Mouse (Mus musculus): ENCODE measurements around the gene Ldhb.
"Not testable (repeated sequence)": the region's sequence is repeated elsewhere in the genome, so short reads cannot be mapped to it uniquely, and the experiment has no call there.

Gene Ldhb

DNA sequence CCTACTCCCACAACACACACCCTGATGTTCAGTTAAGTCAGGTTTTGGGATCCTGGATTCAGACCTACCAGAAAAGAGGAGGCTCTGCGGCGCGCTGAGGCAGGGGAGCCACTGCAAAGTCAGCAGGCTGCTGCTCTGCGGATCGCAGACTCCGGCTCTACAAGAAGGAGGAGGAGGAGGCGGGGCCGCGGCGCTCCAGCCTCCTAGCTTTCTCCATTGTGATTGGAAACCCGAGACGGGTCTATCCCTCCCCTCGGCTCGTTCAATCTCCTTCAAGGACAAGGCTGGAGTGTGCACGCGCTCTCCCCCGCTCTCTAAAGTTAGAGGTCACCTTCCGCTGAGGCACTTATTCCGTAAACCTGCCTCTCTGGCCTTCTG lies at the start of gene Ldhb:
Gene Ldhb (minus strand): TSS at position 173 of the 378 bp plus-strand sequence.
- DNase-seq (ENCODE audit: low read depth, low spot score): peak; percentile 83

DNA sequence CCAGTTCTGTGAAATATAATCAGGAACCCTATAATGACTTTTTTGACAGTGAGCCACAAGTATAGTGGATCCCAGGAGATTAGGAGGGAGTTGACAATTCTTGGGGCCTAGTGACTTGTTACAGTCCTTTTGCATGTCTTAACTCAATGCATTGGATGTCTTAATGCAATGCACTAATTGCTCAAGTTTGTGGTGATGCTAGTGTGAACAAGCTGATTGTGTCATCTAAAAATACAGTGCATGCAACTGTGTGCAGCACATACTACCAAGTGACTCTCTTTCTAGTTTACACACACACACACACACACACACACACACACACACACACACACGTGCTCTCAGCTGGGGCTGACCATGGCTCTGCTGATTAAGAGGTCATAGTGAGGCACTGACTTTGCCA lies 48.2 kb upstream of the Ldhb start:
- DNase-seq (ENCODE audit: low read depth, low spot score): no peak

DNA sequence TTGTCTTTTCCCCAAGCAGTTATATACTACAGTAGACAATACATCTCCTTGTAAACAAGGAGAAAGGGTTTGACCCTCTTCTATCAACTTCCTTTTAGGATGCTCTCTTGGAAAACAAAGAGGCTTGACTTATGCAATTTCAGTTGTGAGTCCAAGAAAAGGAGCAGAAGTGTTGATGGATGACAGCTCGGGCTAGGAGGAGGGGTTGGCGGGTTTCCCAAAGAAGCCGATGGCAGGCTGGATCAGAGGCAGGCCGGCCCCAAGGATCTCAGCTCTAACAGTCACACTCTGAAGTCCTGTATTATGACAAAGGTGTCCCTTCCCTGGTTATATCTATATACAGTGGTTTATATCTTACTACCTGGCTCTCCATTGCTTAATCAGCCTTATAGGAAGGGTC lies 43.7 kb upstream of the Ldhb start:
- no peak for DNase-seq (ENCODE audit: low read depth, low spot score)

DNA sequence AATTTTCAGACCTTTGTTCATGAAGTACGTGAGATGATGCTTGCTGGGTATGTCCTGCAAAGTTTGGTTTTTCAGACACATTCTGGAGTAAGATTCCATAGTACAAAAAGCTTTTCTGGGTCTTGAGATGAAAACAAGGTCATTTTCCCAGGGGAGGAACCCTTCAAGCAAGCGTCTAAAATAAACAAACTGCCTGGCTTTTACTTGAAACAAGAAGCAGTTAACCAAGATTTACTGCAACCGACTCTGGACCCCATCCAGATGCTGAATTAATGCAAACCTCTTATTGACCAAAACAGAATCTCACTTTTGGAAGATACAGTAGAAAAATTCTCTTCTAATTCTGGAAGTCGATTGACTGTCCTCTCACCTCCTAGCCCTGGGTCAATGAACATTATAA lies 43.1 kb upstream of the Ldhb start:
- DNase-seq (ENCODE audit: low read depth, low spot score): no peak

DNA sequence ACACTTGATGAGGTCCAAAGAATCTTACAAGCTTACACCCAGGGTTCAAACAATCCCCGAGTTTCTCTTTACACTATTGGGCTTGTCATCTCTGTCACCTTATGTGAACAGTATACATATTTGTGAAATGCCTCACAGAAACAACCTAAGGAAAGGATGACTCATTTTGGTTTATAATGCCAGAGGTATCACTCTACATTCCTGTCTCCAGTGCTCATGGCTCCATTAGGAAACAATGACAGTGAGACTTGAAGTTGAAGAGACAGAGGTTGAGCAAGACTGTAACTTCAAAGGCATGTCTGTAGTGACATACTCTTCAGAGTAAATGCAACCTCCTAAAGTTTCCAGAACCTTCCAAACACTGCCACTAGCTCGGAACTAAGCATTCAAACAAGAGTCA lies 40.6 kb upstream of the Ldhb start:
- no peak for DNase-seq (ENCODE audit: low read depth, low spot score)

DNA sequence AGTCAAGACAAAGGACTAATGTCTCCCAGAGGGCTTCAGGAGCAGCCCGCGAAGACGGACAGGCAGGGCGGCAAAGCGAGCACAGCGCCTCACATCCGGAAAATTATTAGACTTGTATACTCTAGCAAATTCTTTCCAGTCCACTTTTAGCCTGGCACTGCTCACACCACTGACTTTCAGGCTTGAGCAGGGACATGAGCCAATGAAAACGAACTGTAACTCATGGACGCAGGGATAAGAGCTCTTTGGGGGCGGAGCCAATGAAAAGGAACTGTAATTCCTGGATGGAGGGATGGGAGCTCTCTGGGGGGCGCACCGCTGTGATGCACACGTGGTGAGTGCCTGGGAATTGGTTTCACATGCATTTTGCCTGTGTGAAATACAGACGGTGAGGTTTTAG lies 37.4 kb upstream of the Ldhb start:
- no peak for DNase-seq (ENCODE audit: low read depth, low spot score)

DNA sequence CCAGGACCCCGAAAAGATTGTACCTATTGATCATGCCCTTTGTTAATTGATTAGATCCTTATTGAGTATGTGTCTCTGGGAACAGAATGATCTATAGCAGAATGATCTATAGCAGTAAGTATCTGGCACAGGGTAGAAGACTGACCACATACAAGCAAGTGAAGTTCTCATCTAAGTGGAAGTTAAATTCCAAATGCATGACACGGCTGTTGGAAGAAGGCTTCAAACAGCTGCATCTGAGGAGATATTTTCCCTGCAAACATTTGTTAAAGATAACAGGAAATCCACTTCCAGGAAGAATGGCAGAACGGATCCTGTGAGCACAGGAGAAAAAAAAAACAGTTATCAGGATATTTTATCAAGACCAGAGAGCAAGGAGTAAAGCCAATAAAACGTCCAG lies 35.9 kb upstream of the Ldhb start:
- DNase-seq (ENCODE audit: low read depth, low spot score): no peak

DNA sequence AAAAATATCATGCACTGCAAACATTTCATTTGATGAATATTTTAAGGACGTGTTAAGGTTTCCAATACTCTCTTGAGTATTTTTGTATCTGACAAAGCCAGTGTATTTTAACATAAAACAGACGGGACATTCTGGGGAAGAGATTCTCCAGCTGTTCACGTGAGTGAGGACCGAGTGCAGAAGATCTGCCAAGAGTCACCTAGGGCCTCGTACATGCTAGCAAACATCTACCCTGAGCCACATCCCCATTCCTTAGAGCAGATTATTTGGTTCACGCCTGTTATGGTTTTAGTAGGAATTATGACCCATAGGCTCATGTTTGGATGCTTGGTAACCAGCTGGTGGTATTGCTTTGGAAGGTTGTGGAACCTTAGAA lies 35.0 kb upstream of the Ldhb start:
- DNase-seq (ENCODE audit: low read depth, low spot score): no peak

DNA sequence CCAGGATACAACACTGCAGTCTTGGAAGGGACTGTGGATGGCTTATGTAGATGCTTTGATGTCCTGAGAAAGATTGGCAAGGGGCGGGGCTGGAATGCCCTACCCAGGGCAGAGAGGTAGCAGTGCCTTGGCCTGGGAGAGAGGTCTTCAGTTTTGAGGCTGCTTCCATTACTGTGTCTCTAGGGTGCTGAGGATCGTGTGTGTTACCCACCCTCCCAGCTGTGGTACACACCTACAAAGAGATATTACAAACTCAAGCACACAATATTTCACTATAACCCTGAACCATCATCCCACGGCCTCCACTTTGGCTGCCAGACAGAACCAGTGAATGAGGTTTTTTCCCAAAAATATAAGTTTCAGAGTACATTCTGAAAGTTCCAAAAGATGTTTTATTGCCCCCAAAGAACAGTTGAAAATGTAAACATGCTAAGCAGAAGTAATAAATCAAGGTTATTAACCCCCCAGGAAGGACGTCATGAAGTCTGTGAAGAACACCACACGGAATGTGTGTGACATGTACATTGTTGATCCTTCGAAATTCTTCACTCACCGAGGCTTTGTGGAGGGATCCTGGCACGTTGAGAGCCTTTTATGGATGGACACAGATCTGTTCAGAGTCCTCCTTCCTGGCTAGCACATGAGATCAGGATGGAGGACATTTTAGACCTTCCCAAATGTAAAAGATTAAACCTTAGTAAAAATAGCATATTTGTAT lies 34.5 kb upstream of the Ldhb start:
- DNase-seq (ENCODE audit: low read depth, low spot score): no peak

DNA sequence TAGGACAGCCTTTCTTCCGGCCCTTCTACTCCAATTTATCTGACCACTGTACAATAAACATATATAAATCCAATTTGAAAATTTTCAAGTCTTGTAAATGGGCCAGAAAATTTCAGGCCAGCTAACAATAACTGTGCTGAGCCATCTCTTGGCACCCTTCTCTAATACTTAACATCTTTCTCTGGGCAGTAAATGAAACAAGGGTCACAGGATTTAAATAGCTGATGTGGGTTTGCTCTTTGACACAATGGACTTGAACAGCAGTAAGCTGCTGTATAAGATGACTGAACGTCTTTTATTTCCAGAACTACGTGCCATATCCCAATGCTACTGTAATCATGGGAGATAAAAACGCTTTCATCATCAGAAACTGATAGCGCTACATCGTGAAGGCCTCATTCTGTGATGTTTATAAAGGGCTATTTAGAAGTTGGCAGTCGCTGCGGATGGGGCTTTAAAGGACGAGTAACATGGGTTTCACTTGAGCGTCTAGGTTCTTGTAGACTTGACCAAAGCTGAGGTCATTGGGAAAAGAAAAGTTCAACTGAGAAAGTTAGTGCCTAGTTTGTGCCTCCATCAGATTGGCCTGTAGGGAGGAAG lies 32.9 kb upstream of the Ldhb start:
- no peak for DNase-seq (ENCODE audit: low read depth, low spot score)

DNA sequence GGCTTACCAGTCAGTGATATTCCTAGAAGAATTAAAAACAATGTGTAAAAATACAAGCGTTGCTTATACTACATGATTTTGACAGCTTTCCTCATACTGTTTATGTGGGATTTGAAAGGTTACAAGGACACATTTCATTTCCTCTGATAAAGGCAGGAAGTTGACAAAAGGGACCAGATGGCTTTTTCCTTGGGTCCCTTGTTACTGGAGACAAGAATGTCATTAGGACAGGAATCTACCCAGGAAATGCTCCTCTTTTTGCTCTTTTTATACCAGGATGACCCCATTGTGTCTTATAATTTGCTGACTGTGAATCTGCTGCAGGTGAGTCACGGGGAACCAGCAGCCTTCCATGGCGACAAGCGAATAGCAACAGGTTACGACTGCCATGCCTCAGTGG lies 32.4 kb upstream of the Ldhb start:
- DNase-seq (ENCODE audit: low read depth, low spot score): no peak

DNA sequence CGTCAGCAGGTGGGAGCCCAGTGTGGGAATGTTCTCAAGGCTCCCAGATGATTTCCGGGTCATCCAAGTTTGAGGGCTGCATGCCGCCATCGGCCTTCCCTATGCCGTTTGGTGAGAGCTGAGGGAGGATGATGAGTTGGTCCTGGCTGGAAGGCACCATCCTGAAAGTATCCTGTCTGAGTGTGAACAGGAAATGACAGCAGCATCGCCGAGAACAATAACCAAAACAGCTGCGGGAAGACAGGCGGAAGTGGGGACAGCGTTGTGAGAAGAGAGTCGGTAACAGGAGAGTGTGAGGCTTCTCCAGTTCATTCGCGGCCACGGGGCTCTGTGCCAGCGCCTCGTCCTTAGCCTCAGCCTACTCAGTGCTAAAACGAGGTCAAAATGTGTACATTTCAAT lies 30.7 kb upstream of the Ldhb start:
- DNase-seq (ENCODE audit: low read depth, low spot score): peak; percentile 61

DNA sequence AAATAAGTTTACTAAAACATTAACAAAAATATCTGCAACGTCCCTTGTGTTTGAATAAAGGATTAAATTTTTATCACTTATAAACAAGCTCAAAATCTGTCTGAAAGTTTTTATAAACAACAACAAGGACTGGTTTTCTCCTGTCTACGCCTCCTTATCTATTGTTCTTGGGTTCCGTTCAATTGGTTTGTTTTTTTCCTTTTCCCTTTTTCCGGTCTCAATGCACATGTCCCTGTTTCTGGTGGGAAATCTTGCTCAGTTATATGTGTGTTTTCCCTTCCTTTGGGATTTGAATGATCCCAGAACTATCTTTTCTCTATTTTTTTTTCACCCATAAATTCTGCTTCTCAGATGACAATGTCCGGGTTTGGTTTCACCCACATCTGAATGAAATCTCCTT lies 25.7 kb upstream of the Ldhb start:
- no peak for DNase-seq (ENCODE audit: low read depth, low spot score)

DNA sequence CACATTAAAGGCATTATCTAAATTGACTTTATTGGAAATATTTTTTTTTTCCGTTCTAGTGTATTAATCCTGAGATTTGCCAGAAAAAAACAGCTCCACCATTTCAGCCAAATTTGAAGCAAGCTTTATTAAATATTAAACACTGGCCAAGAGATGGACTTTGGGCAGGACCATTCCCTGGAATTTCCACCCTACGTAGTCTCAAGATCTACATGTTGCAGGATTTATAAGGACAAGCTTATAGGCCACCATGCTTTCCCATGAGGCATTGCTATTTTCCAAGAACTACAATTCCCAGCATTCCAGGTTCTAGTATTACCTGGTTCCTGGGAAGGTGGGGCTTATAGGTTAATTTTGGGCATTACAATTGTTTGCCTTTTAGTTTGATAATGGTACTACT lies 24.9 kb upstream of the Ldhb start:
- DNase-seq (ENCODE audit: low read depth, low spot score): no peak

DNA sequence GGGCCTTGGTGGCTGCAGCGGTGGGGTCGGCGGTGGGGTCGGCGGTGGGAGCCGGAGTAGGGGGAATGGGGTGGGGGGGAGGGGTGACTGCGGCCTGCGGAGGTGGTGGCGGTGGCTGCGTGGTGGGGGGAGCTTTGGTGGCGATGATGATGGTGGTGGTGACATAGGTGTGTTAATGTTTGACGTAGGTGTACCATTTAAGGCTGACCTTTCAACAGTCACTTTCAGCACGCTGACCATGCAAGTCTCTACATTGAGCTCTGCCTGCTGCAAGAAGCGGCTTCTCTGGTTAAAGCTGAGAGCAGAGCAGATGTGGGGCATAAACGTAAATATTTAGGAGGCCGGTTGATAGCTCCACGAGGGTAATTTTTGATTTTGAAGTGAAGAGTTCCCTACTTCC lies 24.4 kb upstream of the Ldhb start:
- no peak for DNase-seq (ENCODE audit: low read depth, low spot score)

DNA sequence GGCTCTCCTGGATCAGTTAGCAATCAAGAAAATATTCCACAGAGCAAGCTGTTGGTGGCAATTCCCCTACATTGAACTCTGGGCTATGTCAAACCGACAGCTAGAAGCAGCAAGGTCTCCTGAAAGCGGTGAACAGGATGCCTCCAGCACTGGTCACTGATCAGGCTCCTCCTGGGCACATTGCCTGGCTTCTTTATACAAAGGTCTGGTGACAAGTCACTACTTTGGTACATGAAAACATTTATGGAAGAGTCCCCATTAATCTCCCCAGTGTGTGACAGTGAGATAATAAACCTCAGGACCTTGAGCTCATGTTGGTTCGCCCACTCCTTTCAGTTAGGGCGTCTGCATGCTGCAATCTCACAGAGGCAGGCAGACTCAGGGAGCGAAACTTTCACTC lies 22.6 kb upstream of the Ldhb start:
- no peak for DNase-seq (ENCODE audit: low read depth, low spot score)

DNA sequence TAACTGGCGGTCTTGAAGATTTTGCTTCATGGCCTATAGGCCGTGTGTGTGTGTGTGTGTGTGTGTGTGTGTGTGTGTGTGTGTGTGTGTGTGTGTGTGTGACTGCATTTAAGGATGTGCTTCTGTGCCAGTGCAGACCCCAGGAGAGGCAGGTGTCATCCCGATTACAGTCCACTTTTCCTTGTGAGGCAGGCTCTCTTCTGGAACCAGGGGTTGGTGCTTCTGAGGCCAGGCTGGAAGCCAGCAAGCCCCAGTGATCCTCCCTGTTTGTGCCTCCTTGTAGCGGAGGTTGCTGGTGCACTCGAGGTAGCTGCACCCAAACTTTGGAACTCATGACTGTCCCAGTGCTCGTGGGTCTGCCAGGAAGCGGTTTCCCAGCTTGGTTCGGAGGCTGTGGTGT lies 21.9 kb upstream of the Ldhb start:
- DNase-seq (ENCODE audit: low read depth, low spot score): no peak

DNA sequence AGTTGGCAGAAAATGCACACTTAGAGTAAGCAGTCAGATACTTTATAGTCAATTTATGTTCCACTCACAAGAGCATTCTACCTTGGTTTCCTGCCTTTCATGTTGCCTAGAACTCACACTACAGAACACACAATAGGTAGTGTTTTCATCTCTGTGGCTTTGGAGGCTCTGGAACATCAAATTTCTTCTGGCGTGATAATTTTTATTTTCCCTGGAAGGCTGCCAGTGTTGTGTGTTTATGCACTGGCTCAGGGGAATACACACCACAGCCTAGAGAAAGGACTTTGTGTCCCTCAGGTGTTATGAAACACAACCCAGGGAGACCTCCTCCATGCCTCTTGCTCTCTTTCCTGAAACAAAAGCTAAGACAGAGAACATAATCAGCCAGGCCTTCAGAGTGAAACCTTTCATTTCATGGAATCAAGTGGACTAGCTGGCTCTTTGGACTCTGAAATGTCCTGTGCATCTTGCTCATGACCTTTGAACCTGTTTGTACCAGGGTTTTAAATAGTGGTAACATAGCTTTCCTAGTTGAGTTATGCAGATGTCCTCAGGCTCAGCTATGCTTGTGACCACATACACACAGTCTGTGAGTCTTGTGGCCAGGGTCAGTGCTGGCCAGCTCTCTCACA lies 20.3 kb upstream of the Ldhb start:
- peak; percentile 24 for DNase-seq (ENCODE audit: low read depth, low spot score)

DNA sequence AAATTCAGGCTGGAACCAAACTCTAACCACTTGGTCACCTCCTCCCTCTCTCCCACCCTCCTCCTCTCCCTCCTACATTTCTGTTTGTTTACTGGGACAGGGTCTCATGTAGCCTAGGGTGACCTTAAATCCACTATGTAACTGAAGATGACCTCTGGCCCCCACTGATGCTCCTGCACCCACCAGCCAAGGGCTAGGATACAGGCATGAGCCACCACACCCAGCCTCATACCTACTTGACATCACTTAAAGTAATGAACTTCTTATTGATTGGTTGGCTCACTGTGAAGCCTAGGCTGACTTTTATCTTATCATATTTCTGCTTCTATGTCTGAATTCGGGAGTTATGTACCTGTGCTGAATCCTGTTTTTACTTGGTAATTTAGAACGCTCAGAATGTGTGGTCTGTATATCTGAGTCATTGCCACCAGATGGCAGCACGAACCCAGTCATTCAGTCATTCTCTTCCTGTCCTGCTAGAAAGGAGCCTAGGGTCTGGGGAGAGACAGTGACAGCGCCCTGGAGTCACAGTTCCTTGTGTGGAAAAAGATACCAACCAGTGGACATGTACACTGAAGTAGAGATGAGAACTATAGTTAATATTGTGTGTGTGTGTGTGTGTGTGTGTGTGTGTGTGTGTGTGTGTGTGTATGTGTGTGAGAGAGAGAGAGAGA lies 17.0 kb upstream of the Ldhb start:
- peak; percentile 68 for DNase-seq (ENCODE audit: low read depth, low spot score)

DNA sequence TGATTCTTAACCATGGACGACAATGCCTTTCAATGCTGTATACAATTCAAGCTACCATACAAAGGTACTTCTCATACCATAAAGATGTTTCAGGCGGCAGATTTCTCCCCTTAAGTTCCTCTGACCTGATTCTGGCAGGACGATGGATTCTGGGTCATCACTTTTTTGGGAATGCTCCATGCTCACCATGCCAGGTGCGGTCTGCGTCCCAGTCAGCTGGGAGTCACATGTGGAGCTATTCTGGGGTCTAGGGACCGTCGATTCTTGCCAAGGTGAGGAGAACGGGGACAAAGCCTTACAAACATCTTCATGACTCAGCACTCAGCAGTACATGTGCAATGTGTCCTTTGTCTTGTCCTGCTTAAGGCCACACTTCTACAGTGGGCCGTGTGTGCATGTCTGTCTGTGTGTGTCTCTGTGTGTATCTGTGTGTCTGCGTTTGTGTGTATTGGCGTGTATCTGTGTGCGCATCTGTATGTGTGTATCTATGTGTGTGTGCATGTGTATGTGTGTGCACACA lies 13.9 kb upstream of the Ldhb start:
- no peak for DNase-seq (ENCODE audit: low read depth, low spot score)

DNA sequence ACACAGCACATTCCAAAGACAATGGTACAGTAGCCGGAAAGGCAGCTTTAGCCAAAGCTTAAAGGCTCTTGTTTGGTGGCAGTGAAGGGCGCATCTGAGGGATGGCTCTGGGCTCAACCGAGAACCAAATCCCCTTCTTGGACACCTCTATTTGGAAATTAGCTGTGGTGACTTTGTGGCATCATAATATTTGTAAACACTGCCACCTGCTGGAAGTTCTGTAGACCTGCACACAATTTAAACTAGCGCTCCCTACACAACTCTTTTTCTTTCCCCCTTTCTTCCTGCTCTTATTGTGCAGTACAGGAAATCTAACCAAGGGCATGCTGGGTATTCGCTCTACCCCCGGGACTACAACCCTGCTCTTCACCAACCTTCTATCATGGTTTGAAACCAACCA lies 11.4 kb upstream of the Ldhb start:
- peak; percentile 33 for DNase-seq (ENCODE audit: low read depth, low spot score)

DNA sequence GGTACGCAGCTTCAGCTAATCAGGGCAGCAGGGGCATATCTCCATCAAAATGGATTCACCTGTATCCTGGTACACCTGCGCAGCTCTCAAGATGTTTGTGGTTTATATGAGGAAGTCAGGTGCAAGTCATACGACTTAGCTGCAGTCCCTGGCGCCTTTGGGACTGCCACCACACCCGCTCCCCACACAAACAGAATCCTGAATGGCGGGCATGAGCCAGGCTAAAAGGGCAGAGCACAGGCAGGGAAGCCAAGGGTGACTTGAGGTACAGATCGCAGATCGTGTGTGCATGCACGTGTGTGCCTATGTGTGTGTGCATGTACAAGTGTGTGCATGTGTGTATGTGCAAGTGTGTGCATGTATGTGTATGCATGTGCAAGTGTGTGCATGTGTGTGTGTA lies 7.6 kb upstream of the Ldhb start:
- not testable (repeated sequence) for DNase-seq (ENCODE audit: low read depth, low spot score)

DNA sequence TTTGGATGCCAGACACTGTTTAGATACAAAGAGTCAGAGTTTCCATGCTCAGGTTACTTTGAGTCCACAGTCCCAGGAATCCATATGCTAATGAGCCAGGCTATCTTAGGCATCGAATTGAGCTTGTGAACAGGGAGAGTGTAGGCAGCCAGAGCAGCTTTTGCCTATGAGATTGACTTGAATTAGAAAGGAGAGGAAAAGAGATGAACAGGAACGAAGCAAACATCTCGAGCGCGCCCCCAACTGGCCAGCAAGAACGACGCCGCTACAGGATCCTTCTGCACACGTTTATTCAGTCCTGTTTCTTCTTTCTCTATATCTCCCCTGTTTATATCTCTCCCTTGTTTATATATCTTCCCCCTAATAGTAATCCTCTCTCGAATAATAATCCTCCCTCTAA lies 7.2 kb upstream of the Ldhb start:
- peak; percentile 27 for DNase-seq (ENCODE audit: low read depth, low spot score)
